Mouse (Mus musculus) urinary bladder, adult 2 months (tissue): ENCODE measurements around the gene Il1r2. TPM values are rescaled to one million over a fixed set of nuclear protein-coding genes. Genes with fewer than 3 reads are reported as not detected.

Source experiments
- DNase-seq: peaks from one replicate; pipeline ENCODE4 v3.0.0; 2022; ENCODE audit warnings: low spot score
- polyA plus RNA-seq: library from polyadenylated mRNA; depleted of rRNA; stranded (reverse); fragments of >200 nt; gene quantifications from 2 replicates; pipeline ENCODE4 v1.2.3, GENCODE M21; 2012; rRNA removed

Gene Il1r2
- polyA plus RNA-seq: 2.2 and 2.5 TPM in 2 replicates

- DNase-seq: no peak
Observed at GRCm38 (mm10) chr1:40073779-40074178, at the start of gene Il1r2. Gene Il1r2, plus strand, starts transcription at chr1:40074079.

DNA sequence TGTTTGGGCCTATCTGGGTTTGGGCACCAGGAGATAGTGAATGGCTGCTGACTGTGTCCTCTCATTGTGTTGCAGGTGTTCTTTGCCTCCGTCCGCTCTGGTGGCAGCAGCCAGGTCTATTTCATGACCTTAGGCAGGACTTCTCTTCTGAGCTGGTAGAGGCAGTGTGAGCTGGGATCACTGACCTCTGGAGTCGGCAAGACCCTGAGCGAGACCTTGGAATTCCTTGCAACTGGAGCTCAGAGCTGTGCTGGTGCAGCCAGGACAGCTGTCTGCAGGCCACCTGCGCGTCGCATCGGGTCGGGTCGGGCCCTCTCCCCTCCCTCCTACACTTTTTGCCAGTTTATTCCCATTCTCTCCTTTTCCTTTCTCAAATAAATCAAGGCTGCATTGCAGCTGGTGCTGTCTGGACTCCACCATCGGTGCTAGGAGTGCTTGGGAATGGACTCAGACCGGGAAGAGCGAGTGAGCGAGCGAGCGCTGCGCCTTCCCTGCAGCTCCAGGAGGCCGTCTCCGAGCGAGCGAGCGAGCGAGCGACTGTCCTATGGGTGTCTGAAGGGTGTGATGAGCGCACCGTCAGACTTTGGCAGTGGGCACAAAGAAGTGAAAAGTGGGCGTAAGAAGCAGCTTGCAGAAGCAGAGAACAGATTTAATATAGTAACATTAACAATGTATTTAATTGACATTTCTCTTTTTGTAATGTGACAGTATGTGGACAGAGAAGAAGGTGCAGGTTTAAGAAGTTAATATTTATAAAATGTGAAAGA is 49.1 kb upstream of the Il1r2 start:
- DNase-seq: no peak

GRCm38 (mm10) chr1:40025416-40025815 is 48.5 kb upstream of the Il1r2 start:
- DNase-seq: no peak

GRCm38 (mm10) chr1:40027116-40027620 is 46.7 kb upstream of the Il1r2 start:
- DNase-seq: no peak

- no peak for DNase-seq
Observed at GRCm38 (mm10) chr1:40028207-40028998, 45.5 kb upstream of the Il1r2 start.

DNA sequence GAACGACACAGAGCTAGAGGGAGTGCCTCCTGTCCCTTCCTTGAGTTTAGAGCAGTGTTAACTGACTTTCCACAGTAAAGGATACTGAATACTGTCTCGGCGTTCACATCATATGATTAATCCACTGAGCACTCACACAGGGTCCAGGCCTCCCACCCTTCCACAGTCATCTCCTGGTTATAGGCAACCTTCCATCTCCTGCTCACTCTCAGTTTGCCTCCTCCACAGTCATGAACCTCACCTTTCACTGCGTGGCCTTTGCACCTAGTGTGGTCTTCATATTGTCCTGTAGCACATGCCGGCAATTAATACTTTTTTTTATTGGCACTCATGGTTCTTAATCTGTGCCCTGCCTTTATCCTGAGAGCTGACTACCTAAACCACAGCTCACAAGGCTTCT is 44.3 kb upstream of the Il1r2 start:
- DNase-seq: no peak

GRCm38 (mm10) chr1:40030287-40030975 is 43.4 kb upstream of the Il1r2 start:
- DNase-seq: no peak

DNA sequence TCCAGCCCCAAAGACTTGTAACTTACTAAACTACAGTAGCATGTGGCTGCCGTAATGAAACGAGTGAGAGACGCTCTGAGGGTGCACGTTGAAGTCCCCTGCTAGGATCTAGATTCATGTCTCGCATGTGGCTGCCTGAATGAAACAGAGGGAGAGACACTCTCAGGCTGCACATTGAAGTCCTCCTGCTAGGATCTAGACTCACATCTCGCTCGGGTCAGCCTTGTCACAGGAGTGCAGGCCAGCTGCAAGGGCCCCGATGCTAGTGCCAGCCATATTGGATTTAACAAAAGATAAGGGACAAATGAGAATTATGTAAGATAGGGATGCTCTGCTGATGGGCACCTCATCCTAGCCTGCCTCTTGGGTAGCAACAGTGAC is 42.9 kb upstream of the Il1r2 start:
- no peak for DNase-seq

GRCm38 (mm10) chr1:40031626-40032025 is 42.3 kb upstream of the Il1r2 start:
- DNase-seq: no peak

GRCm38 (mm10) chr1:40033315-40033714 is 40.6 kb upstream of the Il1r2 start:
- no peak for DNase-seq

- DNase-seq: no peak
Observed at GRCm38 (mm10) chr1:40033743-40034420, 40.0 kb upstream of the Il1r2 start.

- DNase-seq: no peak
Observed at GRCm38 (mm10) chr1:40037831-40038230, 36.0 kb upstream of the Il1r2 start.

- DNase-seq: no peak
Observed at GRCm38 (mm10) chr1:40045686-40046085, 28.2 kb upstream of the Il1r2 start.

DNA sequence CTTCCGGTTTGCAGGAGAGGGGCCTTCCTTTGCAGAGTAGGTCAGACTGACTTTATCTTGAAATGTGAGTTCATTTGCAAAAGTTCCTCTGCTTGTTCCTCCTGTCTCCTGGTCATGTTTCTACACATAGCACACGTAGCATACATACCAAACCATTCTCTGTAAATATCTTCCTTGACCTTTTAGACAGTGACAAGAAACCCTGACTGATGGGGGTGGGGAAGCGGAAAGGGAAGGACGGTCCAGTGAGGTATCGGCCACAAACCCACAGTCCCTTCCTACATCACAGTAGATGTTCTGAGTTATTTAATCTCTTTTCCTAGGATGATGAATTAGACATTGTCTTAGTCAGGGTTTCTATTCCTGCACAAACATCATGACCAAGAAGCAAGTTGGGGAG is 27.3 kb upstream of the Il1r2 start:
- no peak for DNase-seq

DNA sequence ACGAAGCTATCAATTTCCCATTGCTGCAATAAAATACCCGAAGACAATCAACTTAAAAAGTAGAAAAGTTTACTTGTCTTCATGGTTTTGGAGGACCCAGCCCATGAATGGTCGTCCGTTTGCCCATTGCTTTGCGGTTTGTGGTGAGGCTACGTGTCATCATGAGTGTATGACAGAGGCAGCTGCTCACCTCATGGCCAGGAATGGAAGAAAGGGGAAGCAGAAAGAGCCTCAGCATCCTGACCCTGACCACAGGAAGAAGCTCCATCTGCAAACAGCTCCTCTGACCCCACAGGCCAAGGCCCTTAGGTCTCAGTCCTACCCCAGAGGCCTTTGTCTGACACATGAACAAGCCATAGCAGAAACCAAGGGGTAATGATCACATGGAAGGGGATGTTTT is 22.7 kb upstream of the Il1r2 start:
- DNase-seq: no peak

GRCm38 (mm10) chr1:40052156-40052555 is 21.7 kb upstream of the Il1r2 start:
- no peak for DNase-seq

- DNase-seq: no peak
Observed at GRCm38 (mm10) chr1:40053071-40053470, 20.8 kb upstream of the Il1r2 start.

DNA sequence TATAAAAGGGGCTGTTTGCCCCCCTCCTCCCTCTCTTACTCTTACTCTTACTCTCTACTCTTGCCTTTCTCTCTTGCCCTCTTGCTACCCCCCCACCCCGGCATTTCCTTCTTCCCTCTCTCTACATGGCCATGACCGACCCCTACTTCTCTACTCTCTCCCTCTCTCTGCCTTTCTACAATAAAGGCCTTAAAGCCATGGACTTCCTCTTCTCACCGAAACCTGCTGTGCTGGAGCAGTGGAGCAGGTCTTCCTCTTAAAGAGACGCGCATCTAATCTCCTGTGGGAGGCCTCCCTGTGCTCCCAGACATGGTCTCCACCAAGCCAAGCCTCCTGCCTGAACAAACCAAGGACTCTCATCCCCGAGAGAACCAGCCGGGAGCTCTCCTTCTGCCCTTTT is 18.8 kb upstream of the Il1r2 start:
- DNase-seq: no peak

GRCm38 (mm10) chr1:40055963-40056362 is 17.9 kb upstream of the Il1r2 start:
- DNase-seq: no peak

DNA sequence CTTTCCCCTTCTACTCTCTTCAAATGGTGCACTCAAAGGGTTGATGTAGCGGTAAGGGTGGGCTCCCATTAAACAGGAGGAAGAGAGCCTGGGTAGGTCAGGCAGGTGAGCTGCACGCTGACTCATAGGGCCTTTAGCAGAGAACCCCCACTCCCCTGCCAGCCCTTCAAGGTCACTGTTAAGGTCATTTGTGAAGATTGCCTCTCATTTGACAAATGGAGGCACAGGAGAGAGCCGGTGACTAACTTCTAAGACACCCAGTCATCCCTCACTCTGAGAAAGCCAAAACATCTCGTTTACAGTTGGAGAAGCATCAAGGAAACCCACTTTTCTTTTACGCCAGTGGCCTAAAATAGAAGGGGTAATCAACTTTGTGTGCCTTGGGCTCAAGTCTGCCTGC is 16.5 kb upstream of the Il1r2 start:
- no peak for DNase-seq

GRCm38 (mm10) chr1:40058013-40058412 is 15.9 kb upstream of the Il1r2 start:
- no peak for DNase-seq
